Mouse (Mus musculus): ENCODE data around the gene Gm44805. TPM values are rescaled to one million over a fixed set of nuclear protein-coding genes. Genes with fewer than 3 reads are reported as not detected.

The Gm44805 gene
- polyA plus RNA-seq, 1 experiment from 2014 or later = 7.2 TPM

DNA sequence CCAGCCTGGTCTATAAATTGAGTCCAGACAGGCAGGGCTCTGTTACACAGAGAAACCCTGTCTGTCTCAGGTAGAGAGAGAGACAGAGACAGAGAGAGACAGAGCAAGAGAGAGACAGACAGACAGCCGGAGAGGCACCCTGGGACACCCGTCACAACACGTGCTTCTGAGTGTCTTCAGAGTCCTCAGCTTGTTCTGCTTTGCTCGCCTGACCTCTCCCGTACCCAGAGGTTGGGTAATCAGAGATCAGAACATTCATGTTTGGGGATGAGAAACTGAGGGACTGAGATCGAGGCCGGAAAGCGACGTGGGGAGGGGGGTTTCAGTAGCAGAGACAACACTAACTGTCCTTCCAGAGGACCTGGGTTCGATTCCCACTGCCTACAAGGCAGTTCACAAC lies 5.4 kb downstream of the Gm44805 start:
- no peak for ATAC-seq (ENCODE audit: insufficient read depth, low FRiP score)
- H3K27me3 ChIP-seq (ENCODE audit: control insufficient read depth, insufficient read depth, low read length) = no peaks in the 10 kb centered on the region
- H3K4me1 ChIP-seq (ENCODE audit: control insufficient read depth, insufficient read depth, low read length) = no peaks in the 10 kb centered on the region
- no peaks in the 10 kb centered on the region for H3K9me3 ChIP-seq (replicated peaks; ENCODE audit: control insufficient read depth, low read length)
- H3K4me2 ChIP-seq (ENCODE audit: low read depth, low read length) = no peak overlapping the region
- H3K27ac ChIP-seq (ENCODE audit: low read length) = no peak overlapping the region
- H3K9ac ChIP-seq (ENCODE audit: low read length) = no peak overlapping the region
- no peak overlapping the region for H3K4me3 ChIP-seq (replicated peaks; ENCODE audit: low read length)
- no peaks in the 10 kb centered on the region for H3K36me3 ChIP-seq (ENCODE audit: control insufficient read depth, insufficient read depth, low read length)
- 78% methylated on average over 10 of the region's 10 CpGs for WGBS

DNA sequence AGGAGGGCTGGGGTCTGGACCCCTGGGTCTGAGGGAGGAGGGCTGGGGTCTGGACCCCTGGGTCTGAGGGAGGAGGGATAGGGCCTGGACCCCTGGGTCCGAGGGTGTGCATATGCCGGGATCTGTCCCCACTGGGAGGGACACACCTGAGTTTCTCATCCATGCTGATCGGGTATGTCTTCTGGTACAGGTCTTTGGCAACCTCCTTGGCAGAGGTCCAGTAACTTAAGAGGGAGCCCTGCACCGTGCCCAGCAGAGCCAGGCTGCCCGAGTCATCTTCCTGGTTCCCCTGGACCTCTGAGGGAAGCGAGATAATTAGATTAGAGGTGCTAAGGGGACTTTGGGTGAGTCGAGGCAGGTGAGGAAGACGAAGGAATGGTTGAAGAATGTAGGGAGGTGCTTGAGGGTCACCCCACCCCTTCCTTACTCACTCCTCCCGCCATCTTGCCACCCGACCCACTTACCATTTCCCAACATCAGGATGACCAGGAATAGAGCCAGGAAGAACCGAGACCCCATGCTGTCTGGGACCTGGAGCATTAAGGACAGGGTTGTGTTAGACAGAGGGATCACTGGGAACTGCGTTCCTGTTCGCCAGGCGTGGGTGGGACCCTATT lies 8.0 kb downstream of the Gm44805 start:
- peaks cover 6% of the 10 kb centered on the region for H3K4me1 ChIP-seq (ENCODE audit: control insufficient read depth, insufficient read depth, low read length)
- no peaks in the 10 kb centered on the region for H3K27me3 ChIP-seq (ENCODE audit: control insufficient read depth, insufficient read depth, low read length)
- no peak for ATAC-seq (ENCODE audit: insufficient read depth, low FRiP score)
- 56% methylated on average over 14 of the region's 14 CpGs for WGBS
- no peak overlapping the region for H3K9ac ChIP-seq (ENCODE audit: low read length)
- H3K9me3 ChIP-seq (replicated peaks; ENCODE audit: control insufficient read depth, low read length) = no peaks in the 10 kb centered on the region
- no peak overlapping the region for H3K27ac ChIP-seq (ENCODE audit: low read length)
- no peak overlapping the region for H3K4me3 ChIP-seq (replicated peaks; ENCODE audit: low read length)
- H3K4me2 ChIP-seq (ENCODE audit: low read depth, low read length) = no peak overlapping the region
- H3K36me3 ChIP-seq (ENCODE audit: control insufficient read depth, insufficient read depth, low read length) = no peaks in the 10 kb centered on the region

- Histone ChIP-seq H3K9me3 (replicated peaks; ENCODE audit: control insufficient read depth, low read length) (no peaks in the 10 kb centered on the region), H3K4me1 (ENCODE audit: control insufficient read depth, insufficient read depth, low read length) (peaks cover 6% of the 10 kb centered on the region), H3K36me3 (ENCODE audit: control insufficient read depth, insufficient read depth, low read length) (no peaks in the 10 kb centered on the region), H3K4me3 (replicated peaks; ENCODE audit: low read length) (no peak overlapping the region), H3K9ac (ENCODE audit: low read length) (no peak overlapping the region), H3K27ac (ENCODE audit: low read length) (no peak overlapping the region), H3K27me3 (ENCODE audit: control insufficient read depth, insufficient read depth, low read length) (no peaks in the 10 kb centered on the region), H3K4me2 (ENCODE audit: low read depth, low read length) (no peak overlapping the region)
- 67% methylated on average over 10 of the region's 10 CpGs for WGBS
- no peak for ATAC-seq (ENCODE audit: insufficient read depth, low FRiP score)
These were observed 9.7 kb downstream of the Gm44805 start for GRCm38 (mm10) chr7:19671511-19671910.

- no peaks in the 10 kb centered on the region for H3K9me3 ChIP-seq (replicated peaks; ENCODE audit: control insufficient read depth, low read length)
- H3K9ac ChIP-seq (ENCODE audit: low read length) = peak overlapping the region; percentile 64
- peaks cover 7% of the 10 kb centered on the region for H3K4me1 ChIP-seq (ENCODE audit: control insufficient read depth, insufficient read depth, low read length)
- H3K27ac ChIP-seq (ENCODE audit: low read length) = peak overlapping the region; percentile 79
- peak overlapping the region; percentile 19; the same call in 1 of the 2 replicates for H3K4me3 ChIP-seq (replicated peaks; ENCODE audit: low read length)
- H3K36me3 ChIP-seq (ENCODE audit: control insufficient read depth, insufficient read depth, low read length) = no peaks in the 10 kb centered on the region
- H3K27me3 ChIP-seq (ENCODE audit: control insufficient read depth, insufficient read depth, low read length) = no peaks in the 10 kb centered on the region
- 4% methylated on average over 10 of the region's 10 CpGs for WGBS
- peak; percentile 81 for ATAC-seq (ENCODE audit: insufficient read depth, low FRiP score)
- H3K4me2 ChIP-seq (ENCODE audit: low read depth, low read length) = peak overlapping the region; percentile 47
These were observed 12.1 kb downstream of the Gm44805 start for GRCm38 (mm10) chr7:19668947-19669721.

GRCm38 (mm10) chr7:19667434-19667833 lies 13.8 kb downstream of the Gm44805 start:
- no peaks in the 10 kb centered on the region for H3K27me3 ChIP-seq (ENCODE audit: control insufficient read depth, insufficient read depth, low read length)
- peaks cover 16% of the 10 kb centered on the region for H3K4me1 ChIP-seq (ENCODE audit: control insufficient read depth, insufficient read depth, low read length)
- no peak overlapping the region for H3K9ac ChIP-seq (ENCODE audit: low read length)
- H3K9me3 ChIP-seq (replicated peaks; ENCODE audit: control insufficient read depth, low read length) = no peaks in the 10 kb centered on the region
- no peak overlapping the region for H3K27ac ChIP-seq (ENCODE audit: low read length)
- no peaks in the 10 kb centered on the region for H3K36me3 ChIP-seq (ENCODE audit: control insufficient read depth, insufficient read depth, low read length)
- H3K4me2 ChIP-seq (ENCODE audit: low read depth, low read length) = no peak overlapping the region
- H3K4me3 ChIP-seq (replicated peaks; ENCODE audit: low read length) = no peak overlapping the region
- 81% methylated on average over 2 of the region's 2 CpGs for WGBS
- no peak for ATAC-seq (ENCODE audit: insufficient read depth, low FRiP score)

DNA sequence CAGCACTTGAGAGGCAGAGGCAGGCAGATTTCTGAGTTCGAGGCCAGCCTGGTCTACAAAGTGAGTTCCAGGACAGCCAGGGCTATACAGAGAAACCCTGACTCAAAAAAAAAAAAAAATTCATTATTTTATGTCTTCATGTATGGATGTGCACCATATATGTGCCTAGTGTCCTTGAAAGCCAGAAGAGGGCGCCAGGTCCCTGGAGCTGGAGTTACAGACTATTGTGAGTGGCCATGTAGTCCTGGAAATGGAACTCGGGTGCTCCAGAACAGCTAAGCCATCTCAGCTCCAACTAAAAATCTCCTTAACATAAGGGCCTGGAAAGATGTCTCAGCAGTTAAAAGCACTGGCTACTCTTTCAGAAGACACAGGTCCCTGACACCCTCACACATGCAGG lies 14.5 kb downstream of the Gm44805 start:
- Histone ChIP-seq H3K4me1 (ENCODE audit: control insufficient read depth, insufficient read depth, low read length) (peaks cover 16% of the 10 kb centered on the region), H3K9ac (ENCODE audit: low read length) (no peak overlapping the region), H3K4me2 (ENCODE audit: low read depth, low read length) (no peak overlapping the region), H3K27me3 (ENCODE audit: control insufficient read depth, insufficient read depth, low read length) (no peaks in the 10 kb centered on the region), H3K27ac (ENCODE audit: low read length) (no peak overlapping the region), H3K9me3 (replicated peaks; ENCODE audit: control insufficient read depth, low read length) (no peaks in the 10 kb centered on the region), H3K36me3 (ENCODE audit: control insufficient read depth, insufficient read depth, low read length) (no peaks in the 10 kb centered on the region), H3K4me3 (replicated peaks; ENCODE audit: low read length) (no peak overlapping the region)
- WGBS = 61% methylated on average over 3 of the region's 3 CpGs
- ATAC-seq (ENCODE audit: insufficient read depth, low FRiP score) = no peak

DNA sequence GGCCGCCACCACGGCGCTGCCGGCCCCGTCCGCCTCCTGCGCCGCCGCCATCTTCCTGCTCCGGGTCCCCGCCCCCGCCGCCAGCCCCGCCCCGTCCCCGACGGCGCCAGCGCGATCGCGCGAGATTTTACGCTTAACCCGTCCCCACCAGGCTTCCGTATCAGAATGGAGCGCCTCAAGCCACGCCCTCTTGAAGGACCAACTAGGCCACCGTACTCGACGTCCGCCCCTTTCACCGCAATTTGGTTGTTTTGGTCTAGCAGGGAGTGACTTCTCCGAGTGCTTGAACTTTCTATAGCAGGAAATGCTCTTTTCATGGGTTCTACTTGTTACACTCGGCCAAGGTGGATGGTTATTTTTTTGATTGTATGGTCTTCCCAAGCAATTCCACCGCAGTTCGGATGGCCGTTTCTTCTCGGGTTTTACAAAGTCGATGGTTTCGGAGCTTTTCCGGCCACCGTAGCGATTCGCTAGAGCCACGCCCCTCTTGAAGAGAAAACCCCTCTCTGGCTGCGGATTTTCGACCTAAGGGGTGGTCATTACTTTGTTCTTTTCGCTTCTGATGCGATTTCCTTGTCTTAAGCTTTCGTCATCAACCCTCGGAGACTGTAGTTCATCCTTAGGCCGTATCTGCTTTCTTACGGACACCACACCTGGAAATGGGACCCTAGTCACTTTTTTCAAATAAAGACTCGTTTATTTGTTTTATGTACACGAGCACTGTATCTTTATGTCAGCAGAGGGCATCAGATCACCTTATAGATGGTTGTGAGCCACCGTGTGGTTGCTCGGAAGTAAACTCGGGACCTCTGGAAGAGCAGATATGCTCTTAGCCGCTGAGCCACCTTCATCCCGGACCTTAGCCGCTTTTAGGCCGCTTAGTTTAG lies 16.0 kb downstream of the Gm44805 start, which contains the start of gene Clptm1:
Gene Clptm1, minus strand, starts transcription at position 79 of the 887 bp plus-strand sequence.
- H3K9ac ChIP-seq (ENCODE audit: low read length) = peak within 1 kb of the TSS; percentile 91
- ATAC-seq (ENCODE audit: insufficient read depth, low FRiP score) = peak; percentile 89
- no peaks in the 10 kb centered on the region for H3K27me3 ChIP-seq (ENCODE audit: control insufficient read depth, insufficient read depth, low read length)
- H3K4me1 ChIP-seq (ENCODE audit: control insufficient read depth, insufficient read depth, low read length) = peaks cover 16% of the 10 kb centered on the region
- H3K36me3 ChIP-seq (ENCODE audit: control insufficient read depth, insufficient read depth, low read length) = no peaks in the 10 kb centered on the region
- peak within 1 kb of the TSS; percentile 99 for H3K4me3 ChIP-seq (replicated peaks; ENCODE audit: low read length)
- H3K9me3 ChIP-seq (replicated peaks; ENCODE audit: control insufficient read depth, low read length) = no peaks in the 10 kb centered on the region
- peak within 1 kb of the TSS; percentile 81 for H3K4me2 ChIP-seq (ENCODE audit: low read depth, low read length)
- peak within 1 kb of the TSS; percentile 97 for H3K27ac ChIP-seq (ENCODE audit: low read length)
- under 1% methylated on average over 61 of the region's 63 CpGs for WGBS

DNA sequence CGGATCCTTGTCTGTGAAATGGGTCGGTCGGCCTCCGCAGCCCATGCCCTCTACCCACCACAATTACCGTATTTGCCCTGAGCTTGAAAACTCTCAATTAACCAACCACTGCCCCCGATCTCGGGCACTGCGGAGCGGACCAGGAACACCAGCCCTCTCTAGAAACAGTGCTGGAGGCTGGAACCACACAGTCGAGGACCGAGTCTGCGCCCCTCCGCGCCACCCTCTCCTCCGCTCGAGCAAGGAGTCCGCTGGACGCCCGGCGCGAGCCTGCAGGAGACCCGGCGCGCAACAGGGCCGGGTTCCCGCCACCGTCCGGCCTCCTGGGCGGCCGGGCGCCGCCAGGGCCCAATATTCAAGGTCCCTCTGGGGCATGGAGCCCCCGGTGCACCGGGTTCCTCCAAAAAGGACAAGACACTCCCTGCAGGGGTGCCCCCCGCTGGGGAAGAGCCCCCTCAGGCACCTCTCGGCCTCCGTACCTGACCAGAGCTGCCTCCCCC lies 16.7 kb downstream of the Gm44805 start:
- Histone ChIP-seq H3K27ac (ENCODE audit: low read length) (peak overlapping the region; percentile 39; the same call in 1 of the 2 replicates), H3K9me3 (replicated peaks; ENCODE audit: control insufficient read depth, low read length) (no peaks in the 10 kb centered on the region), H3K4me3 (replicated peaks; ENCODE audit: low read length) (peak overlapping the region; percentile 99), H3K27me3 (ENCODE audit: control insufficient read depth, insufficient read depth, low read length) (no peaks in the 10 kb centered on the region), H3K9ac (ENCODE audit: low read length) (peak overlapping the region; percentile 91), H3K4me1 (ENCODE audit: control insufficient read depth, insufficient read depth, low read length) (peaks cover 16% of the 10 kb centered on the region), H3K4me2 (ENCODE audit: low read depth, low read length) (peak overlapping the region; percentile 81), H3K36me3 (ENCODE audit: control insufficient read depth, insufficient read depth, low read length) (no peaks in the 10 kb centered on the region)
- peak; percentile 27 for ATAC-seq (ENCODE audit: insufficient read depth, low FRiP score)
- WGBS = under 1% methylated on average over 37 of the region's 37 CpGs

Data from stomach, embryonic 16.5 days (tissue).